Mouse (Mus musculus) stomach, postnatal 0 days (tissue): ENCODE results near the gene Nlrp1b.
A peak's percentile ranks its signal among the peaks of the same experiment; 100 is the strongest.

Experiments used
- CTCF ChIP-seq: IDR thresholded peaks from 2 replicates; pipeline ENCODE4 v1.5.1; 2016; ENCODE audit warnings: antibody characterized with exemption, low read depth, mild to moderate bottlenecking, moderate library complexity
- EP300 ChIP-seq: optimal IDR thresholded peaks from 2 replicates; pipeline ENCODE3; 2016; ENCODE audit warnings: antibody characterized with exemption

- TF ChIP-seq CTCF, result peak; percentile 52
- TF ChIP-seq EP300, result no peak
Measured at GRCm38 (mm10) chr11:71169633-71170032, 60.9 kb downstream of the Nlrp1b start.
